Mouse (Mus musculus): ENCODE results near the gene Ugt2a1. TPM values are rescaled to one million over a fixed set of nuclear protein-coding genes. Genes with fewer than 3 reads are reported as not detected.

Ugt2a1 gene
- total RNA-seq, 2 experiments from 2014 or later = not detected

Other genes with a start within 250 kb of the Ugt2a1 start
- gene Ugt2b37, start 236.1 kb downstream of the Ugt2a1 start, total RNA-seq (2021) = not detected
- gene Ugt2a3, start 153.7 kb downstream of the Ugt2a1 start, total RNA-seq (2021) = not detected
- gene Ugt2b38, start 66.7 kb downstream of the Ugt2a1 start, total RNA-seq (2021) = not detected
- not detected for gene Ugt2a2, start 8.6 kb downstream of the Ugt2a1 start, total RNA-seq (2021)
- gene Gm43638, start 4.1 kb downstream of the Ugt2a1 start, total RNA-seq (2021) = not detected
- not detected for gene Sult1b1, start 47.3 kb upstream of the Ugt2a1 start, total RNA-seq (2021)
- gene Sult1d1, start 78.2 kb upstream of the Ugt2a1 start, total RNA-seq (2021) = not detected
- gene Sult1e1, start 100.7 kb upstream of the Ugt2a1 start, total RNA-seq (2021) = 1 to 10 TPM in 1 of 2 experiments, under 1 TPM in 1; 0.36 to 4.8 TPM
- gene Csn1s1, start 175.3 kb upstream of the Ugt2a1 start, total RNA-seq (2021) = not detected
- gene Csn2, start 208.8 kb upstream of the Ugt2a1 start, total RNA-seq (2021) = not detected

All from adrenal gland, postnatal 36 days (tissue).